Mouse (Mus musculus): ENCODE measurements at regions not wholly inside any gene's neighbourhood (a gene's known extent, or its start where the extent isn't known, plus 50 kb on each side); places are given as distances from the start of the nearest gene placed in this dataset.

DNA sequence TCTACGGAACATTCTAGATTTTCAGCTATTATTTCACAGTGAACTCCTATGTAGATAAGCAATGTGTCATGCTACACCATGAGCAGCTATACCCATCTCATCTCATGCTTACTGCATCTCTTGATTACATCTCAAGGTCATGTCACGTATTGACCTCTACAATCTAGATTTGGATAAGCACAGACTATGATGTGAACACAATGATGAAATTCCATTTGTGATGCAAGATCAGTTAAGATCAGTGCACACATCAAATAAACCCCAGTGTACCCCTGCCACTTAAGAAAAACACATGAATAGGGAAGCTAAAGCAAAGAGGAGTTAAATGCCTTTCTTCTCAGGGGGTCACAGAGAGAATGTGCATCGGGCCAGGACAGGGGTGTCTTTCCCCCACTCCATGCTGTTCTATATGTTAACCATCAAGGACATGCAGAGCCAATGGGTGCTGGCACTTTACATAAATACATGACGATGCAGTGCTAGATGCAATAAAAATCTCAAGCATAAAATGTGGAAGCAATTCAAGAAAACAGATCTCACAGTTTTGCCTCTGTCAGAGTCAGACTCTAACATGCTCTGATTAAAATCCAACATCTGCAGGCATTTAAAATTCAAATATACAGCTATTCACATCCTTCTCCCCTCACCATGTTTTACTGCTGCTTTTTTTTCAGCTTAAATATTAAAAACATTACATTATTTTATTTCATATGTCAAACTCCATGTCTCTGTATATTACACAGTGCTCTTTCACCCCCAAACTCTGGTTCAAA lies 157.1 kb upstream of the Gm15217 start:
- DNase-seq (ENCODE audit: low read depth, low spot score) = no peak
- Histone ChIP-seq H3K4me1 (ENCODE audit: control insufficient read depth in 1 of 2, insufficient read depth in 2 of 2, low read length in 2 of 2) (no peaks in the 10 kb centered on the region), H3K9me3 (replicated peaks; ENCODE audit: insufficient read depth, low read length) (no peaks in the 10 kb centered on the region), H3K27me3 (ENCODE audit: control insufficient read depth in 1 of 2, insufficient read depth in 2 of 2, low read length in 2 of 2) (no peaks in the 10 kb centered on the region), H3K4me3 (ENCODE audit: control insufficient read depth in 1 of 2, insufficient read depth in 1 of 2, low read depth in 2 of 2, low read length in 2 of 2) (no peak overlapping the region), H3K79me2 (ENCODE audit: control insufficient read depth, insufficient read depth, low read length, poor library complexity) (no peaks in the 10 kb centered on the region), H3K9ac (ENCODE audit: control insufficient read depth, low read depth, low read length, poor library complexity, severe bottlenecking) (no peak overlapping the region), H3K36me3 (ENCODE audit: control insufficient read depth in 1 of 2, insufficient read depth in 2 of 2, low read length in 2 of 2) (no peaks in the 10 kb centered on the region), H3K27ac (ENCODE audit: control insufficient read depth, low read depth, low read length) (no peak overlapping the region)
- TF ChIP-seq SMC3 (IDR thresholded peaks at IDR 0.05; ENCODE audit: low read depth, low read length) (no peak), KAT2A (conservative IDR thresholded peaks at IDR 0.05; ENCODE audit: low read depth, low read length) (no peak), ELF1 (IDR thresholded peaks at IDR 0.05; ENCODE audit: low read depth, low read length) (no peak), E2F4 (IDR thresholded peaks at IDR 0.05; ENCODE audit: borderline replicate concordance, low read depth, low read length) (no peak), HCFC1 (IDR thresholded peaks at IDR 0.05; ENCODE audit: low read depth, low read length) (no peak), NRF1 (IDR thresholded peaks at IDR 0.05; ENCODE audit: insufficient read depth, low read depth, low read length, poor library complexity, severe bottlenecking) (no peak), POLR2A (IDR thresholded peaks at IDR 0.05; ENCODE audit: control insufficient read depth in 1 of 2, insufficient read depth in 1 of 2, low read depth in 1 of 2, low read length in 2 of 2, poor library complexity in 1 of 2) (no peak), GATA1 (IDR thresholded peaks at IDR 0.05; ENCODE audit: low read depth, low read length) (no peak), MXI1 (IDR thresholded peaks at IDR 0.05; ENCODE audit: low read depth, low read length) (no peak), ZKSCAN1 (IDR thresholded peaks at IDR 0.05; ENCODE audit: low read depth, low read length) (no peak), MAX (IDR thresholded peaks at IDR 0.05; ENCODE audit: low read length) (no peak), MAZ (IDR thresholded peaks at IDR 0.05; ENCODE audit: low read depth, low read length) (no peak), USF1 (IDR thresholded peaks at IDR 0.05; ENCODE audit: low read depth, low read length) (no peak), MYC (IDR thresholded peaks at IDR 0.05; ENCODE audit: low read depth, low read length) (no peak), ZC3H11A (IDR thresholded peaks at IDR 0.05; ENCODE audit: low read depth, low read length) (no peak), UBTF (IDR thresholded peaks at IDR 0.05; ENCODE audit: borderline replicate concordance, insufficient read depth, low read depth, low read length) (no peak), POLR2AphosphoS2 (IDR thresholded peaks at IDR 0.05; ENCODE audit: low read length) (no peak)

DNA sequence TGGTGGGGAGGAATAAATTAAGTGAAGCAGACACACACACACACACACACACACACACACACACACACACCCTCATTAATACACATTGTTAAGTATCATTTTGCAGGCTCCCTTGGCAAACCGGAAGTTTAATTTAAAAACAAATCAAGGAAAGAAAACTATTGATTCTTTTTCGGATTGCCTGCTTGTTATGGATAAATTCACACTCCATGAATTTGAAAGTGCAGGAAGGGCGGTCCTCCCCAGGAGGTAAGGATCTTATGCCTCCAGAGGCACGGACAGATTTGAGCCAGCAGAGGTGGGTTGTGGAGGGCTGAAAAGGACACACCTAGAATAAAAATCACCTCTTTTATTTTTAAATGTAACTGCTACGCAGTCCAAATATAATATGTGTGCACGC lies 156.2 kb upstream of the Gm15217 start:
- no peak for DNase-seq (ENCODE audit: low read depth, low spot score)
- no peaks in the 10 kb centered on the region for H3K4me1 ChIP-seq (ENCODE audit: control insufficient read depth in 1 of 2, insufficient read depth in 2 of 2, low read length in 2 of 2)
- no peaks in the 10 kb centered on the region for H3K36me3 ChIP-seq (ENCODE audit: control insufficient read depth in 1 of 2, insufficient read depth in 2 of 2, low read length in 2 of 2)
- no peak overlapping the region for H3K4me3 ChIP-seq (ENCODE audit: control insufficient read depth in 1 of 2, insufficient read depth in 1 of 2, low read depth in 2 of 2, low read length in 2 of 2)
- no peaks in the 10 kb centered on the region for H3K9me3 ChIP-seq (replicated peaks; ENCODE audit: insufficient read depth, low read length)
- H3K27me3 ChIP-seq (ENCODE audit: control insufficient read depth in 1 of 2, insufficient read depth in 2 of 2, low read length in 2 of 2) = no peaks in the 10 kb centered on the region
- no peak overlapping the region for H3K9ac ChIP-seq (ENCODE audit: control insufficient read depth, low read depth, low read length, poor library complexity, severe bottlenecking)
- H3K27ac ChIP-seq (ENCODE audit: control insufficient read depth, low read depth, low read length) = no peak overlapping the region
- no peaks in the 10 kb centered on the region for H3K79me2 ChIP-seq (ENCODE audit: control insufficient read depth, insufficient read depth, low read length, poor library complexity)
- no peak for TF ChIP-seq TAL1 (IDR thresholded peaks at IDR 0.05; ENCODE audit: low read length)
- no peak for TF ChIP-seq USF1 (IDR thresholded peaks at IDR 0.05; ENCODE audit: low read depth, low read length)
- TF ChIP-seq RCOR1 (IDR thresholded peaks at IDR 0.05; ENCODE audit: low read depth, low read length) = no peak
- no peak for TF ChIP-seq CHD1 (IDR thresholded peaks at IDR 0.05; ENCODE audit: low read depth, low read length)
- TF ChIP-seq POLR2A (IDR thresholded peaks at IDR 0.05; ENCODE audit: control insufficient read depth in 1 of 2, insufficient read depth in 1 of 2, low read depth in 1 of 2, low read length in 2 of 2, poor library complexity in 1 of 2) = no peak
- no peak for TF ChIP-seq USF2 (IDR thresholded peaks at IDR 0.05; ENCODE audit: borderline replicate concordance in 1 of 2, insufficient read depth in 1 of 2, low read depth in 1 of 2, low read length in 2 of 2)
- no peak for TF ChIP-seq TBP (IDR thresholded peaks at IDR 0.05; ENCODE audit: low read depth, low read length)
- TF ChIP-seq MYB (IDR thresholded peaks at IDR 0.05; ENCODE audit: low read depth, low read length) = no peak
- TF ChIP-seq NRF1 (IDR thresholded peaks at IDR 0.05; ENCODE audit: insufficient read depth, low read depth, low read length, poor library complexity, severe bottlenecking) = no peak
- TF ChIP-seq GABPA (IDR thresholded peaks at IDR 0.05; ENCODE audit: low read depth, low read length) = no peak
- TF ChIP-seq POLR2AphosphoS2 (IDR thresholded peaks at IDR 0.05; ENCODE audit: low read length) = no peak
- no peak for TF ChIP-seq MYC (IDR thresholded peaks at IDR 0.05; ENCODE audit: low read depth, low read length)
- TF ChIP-seq SMC3 (IDR thresholded peaks at IDR 0.05; ENCODE audit: low read depth, low read length) = no peak
- no peak for TF ChIP-seq CTCF (IDR thresholded peaks at IDR 0.05 in 2 of 3, conservative IDR thresholded peaks at IDR 0.05 in 1 of 3; ENCODE audit: control insufficient read depth in 1 of 3, insufficient read depth in 1 of 3, low read depth in 2 of 3, low read length in 3 of 3, poor library complexity in 1 of 3, severe bottlenecking in 1 of 3)
- no peak for TF ChIP-seq BHLHE40 (IDR thresholded peaks at IDR 0.05; ENCODE audit: borderline replicate concordance, low read depth, low read length)
- no peak for TF ChIP-seq MEF2A (IDR thresholded peaks at IDR 0.05; ENCODE audit: extremely low read depth, insufficient replicate concordance, low read depth, low read length, poor library complexity, severe bottlenecking)
- no peak for TF ChIP-seq ZC3H11A (IDR thresholded peaks at IDR 0.05; ENCODE audit: low read depth, low read length)

Data from MEL (cell line).